Comparison of ENCODE assay signal across 10 mouse cellular contexts in genomic region chr6:90327670-90328069, GRCm38 (mm10). TPM values are rescaled to one million over a fixed set of nuclear protein-coding genes. Genes with fewer than 3 reads are reported as not detected.
A peak's percentile ranks its signal among the peaks of the same experiment; 100 is the strongest.
DNase-seq lines count a peak whose midpoint lies in the region; ATAC-seq and TF ChIP-seq lines count a peak whose summit lies in the region.
"Had no signal": no experiment of that assay in that cellular context is flagged by ENCODE, and none has a peak within 500 bp of the region (broad histone marks: within the 10 kb centered on the region; RNA-seq: fewer than 3 reads in every experiment).

No protein-coding gene starts in this region.

- no peaks in the 10 kb centered on the region for H3K36me3 ChIP-seq in kidney, adult 2 months (ENCODE audit: control insufficient read depth, insufficient read depth, low read length)
- no peaks in the 10 kb centered on the region for H3K36me3 ChIP-seq in kidney, embryonic 16.5 days (ENCODE audit: insufficient read depth, low read length)

- no peak for TF ChIP-seq POLR2A in kidney, adult 2 months (IDR thresholded peaks at IDR 0.05; ENCODE audit: low read depth, low read length)

- WGBS in kidney, adult 2 months = 16% methylated on average over 6 of the region's 6 CpGs
- 20% methylated on average over 6 of the region's 6 CpGs for WGBS in kidney, embryonic 16.5 days

- no peak overlapping the region for H3K4me2 ChIP-seq in kidney, embryonic 16.5 days (replicated peaks; ENCODE audit: low read depth, low read length)

- DNase-seq in CD4-positive, CD25-positive, alpha-beta regulatory T cell, adult 2 months (ENCODE audit: low read depth, low spot score) = peak; percentile 6
- DNase-seq in kidney, adult 2 months = peak; percentile 36
- peak; percentile 77 for DNase-seq in NIH3T3 (ENCODE audit: low read depth)
- DNase-seq in layer of hippocampus, postnatal 14 days (ENCODE audit: low spot score in 2 of 2) = peak; percentile 29 to 43
- no peak for DNase-seq in spleen, postnatal 10 days (ENCODE audit: low spot score in 2 of 2)
- no peak for DNase-seq in ovary, adult 18-20 months (ENCODE audit: low spot score)

- H3K9me3 ChIP-seq in kidney, embryonic 16.5 days (ENCODE audit: low read length) = no peaks in the 10 kb centered on the region

- no peaks in the 10 kb centered on the region for H3K4me1 ChIP-seq in kidney, adult 2 months (ENCODE audit: control insufficient read depth, insufficient read depth, low read length)
- peaks cover 4% of the 10 kb centered on the region; the same call in 1 of the 2 replicates for H3K4me1 ChIP-seq in kidney, embryonic 16.5 days (ENCODE audit: insufficient read depth, low read length)

- H3K27ac ChIP-seq in kidney, adult 2 months (ENCODE audit: insufficient read depth, low read depth, low read length) = no peak overlapping the region
- no peak overlapping the region for H3K27ac ChIP-seq in kidney, embryonic 16.5 days (ENCODE audit: low read length)

- peak; percentile 57 for TF ChIP-seq CTCF in kidney, adult 2 months (conservative IDR thresholded peaks at IDR 0.05; ENCODE audit: insufficient read depth, insufficient read length, low read depth, low read length)

- H3K27me3 ChIP-seq in kidney, adult 2 months (replicated peaks; ENCODE audit: control insufficient read depth, insufficient read depth, low read length) = no peaks in the 10 kb centered on the region
- H3K27me3 ChIP-seq in kidney, embryonic 16.5 days (ENCODE audit: insufficient read depth, low read length) = no peaks in the 10 kb centered on the region; the same call in 1 of the 2 replicates

- H3K4me3 ChIP-seq in kidney, adult 2 months (ENCODE audit: insufficient read depth, low read depth, low read length) = no peak overlapping the region
- no peak overlapping the region for H3K4me3 ChIP-seq in kidney, embryonic 16.5 days (ENCODE audit: low read length)

- no peak overlapping the region for H3K9ac ChIP-seq in kidney, embryonic 16.5 days (replicated peaks; ENCODE audit: low read length)

- no peak for ATAC-seq in CD4-positive, CD25-positive, alpha-beta regulatory T cell, adult 4 months
- ATAC-seq in kidney, embryonic 16.5 days (ENCODE audit: low FRiP score, low TSS enrichment) = no peak

RNA-seq across cellular contexts. Expression of gene Chst13, which starts 2.7 kb away (rescaled TPM):
- polyA plus RNA-seq in CD4-positive, CD25-positive, alpha-beta regulatory T cell, adult 4 months (2017; shearing (Covaris generic)) = not detected
- polyA plus RNA-seq in kidney, adult 2 months (2012; rRNA removed) = 1.5 and 3.0 TPM in 2 replicates
- 5.8 and 6.7 TPM in 2 replicates for polyA plus RNA-seq in kidney, embryonic 16.5 days (2015; fragmentation: Nextera tagmentation; extraction: Ambion mirVana)
- total RNA-seq in layer of hippocampus, postnatal 14 days (2021) = not detected
- total RNA-seq: layer of hippocampus, adult 8-10 months had no signal

RNA-seq across cellular contexts. Expression of gene Uroc1, which starts 5.4 kb away (rescaled TPM):
- polyA plus RNA-seq in CD4-positive, CD25-positive, alpha-beta regulatory T cell, adult 4 months (2017; shearing (Covaris generic)) = not detected
- 34.0 and 50.2 TPM in 2 replicates for polyA plus RNA-seq in kidney, adult 2 months (2012; rRNA removed)
- polyA plus RNA-seq in kidney, embryonic 16.5 days (2015; fragmentation: Nextera tagmentation; extraction: Ambion mirVana) = 0.15 and 0.19 TPM in 2 replicates
- total RNA-seq in layer of hippocampus, postnatal 14 days (2021) = not detected
- total RNA-seq: layer of hippocampus, adult 8-10 months had no signal
- polyA plus RNA-seq: neural tube, embryonic 14.5 days had no signal

RNA-seq across cellular contexts. Expression of gene BC048671, which starts 26.7 kb away (rescaled TPM):
- not detected for polyA plus RNA-seq in CD4-positive, CD25-positive, alpha-beta regulatory T cell, adult 4 months (2017; shearing (Covaris generic))
- polyA plus RNA-seq in kidney, adult 2 months (2012; rRNA removed) = not detected in 2 replicates
- not detected in 2 replicates for polyA plus RNA-seq in kidney, embryonic 16.5 days (2015; fragmentation: Nextera tagmentation; extraction: Ambion mirVana)
- total RNA-seq in layer of hippocampus, postnatal 14 days (2021) = not detected
- total RNA-seq: layer of hippocampus, adult 8-10 months had no signal
- polyA plus RNA-seq: neural tube, embryonic 14.5 days had no signal

RNA-seq across cellular contexts. Expression of gene Zxdc, which starts 41.6 kb away (rescaled TPM):
- polyA plus RNA-seq in CD4-positive, CD25-positive, alpha-beta regulatory T cell, adult 4 months (2017; shearing (Covaris generic)) = 1 to 10 TPM; 5.9 to 6.8 TPM
- 12.6 and 17.9 TPM in 2 replicates for polyA plus RNA-seq in kidney, adult 2 months (2012; rRNA removed)
- 6.4 and 7.5 TPM in 2 replicates for polyA plus RNA-seq in kidney, embryonic 16.5 days (2015; fragmentation: Nextera tagmentation; extraction: Ambion mirVana)
- total RNA-seq in layer of hippocampus, postnatal 14 days (2021) = 10 to 100 TPM; 25.2 to 29.8 TPM

Comparison
In these comparisons a context has a peak if more than half of its experiments do, and no peak if none do; other contexts are left out.
1. RNA of gene Uroc1, which starts 5.4 kb away (polyA plus RNA-seq): 34.0 to 50.2 TPM in kidney, adult 2 months; 0.15 to 0.19 TPM in kidney, embryonic 16.5 days and not detected in CD4-positive, CD25-positive, alpha-beta regulatory T cell, adult 4 months; every median in the first group is over 10 times any median in the second.
2. DNase-seq: peak in CD4-positive, CD25-positive, alpha-beta regulatory T cell, adult 2 months (single experiment), kidney, adult 2 months (single experiment), NIH3T3 (single experiment) and layer of hippocampus, postnatal 14 days (2 of 2); none in spleen, postnatal 10 days (0 of 2) and ovary, adult 18-20 months (single experiment).